In genomic region chr11:88558731-88559130, GRCm38 (mm10) we compare ENCODE assay signal across 10 mouse cellular contexts.
DNase-seq lines count a peak whose midpoint lies in the region; ATAC-seq and TF ChIP-seq lines count a peak whose summit lies in the region.
"Had no signal": no experiment of that assay in that cellular context is flagged by ENCODE, and none has a peak within 500 bp of the region (broad histone marks: within the 10 kb centered on the region; RNA-seq: fewer than 3 reads in every experiment).

No protein-coding gene starts in this region.

- 44% methylated on average over 4 of the region's 4 CpGs for WGBS in heart, adult 2 months
- 72% methylated on average over 4 of the region's 4 CpGs for WGBS in liver, postnatal 0 days (ENCODE audit: insufficient replicate concordance)
- 78% methylated on average over 4 of the region's 4 CpGs for WGBS in liver, embryonic 12.5 days (ENCODE audit: insufficient replicate concordance)
- WGBS in embryonic facial prominence, embryonic 10.5 days, result 80% methylated on average over 4 of the region's 4 CpGs
- 90% methylated on average over 4 of the region's 4 CpGs for WGBS in midbrain, embryonic 14.5 days

- ATAC-seq in liver, postnatal 0 days, result no peak
- ATAC-seq in liver, embryonic 12.5 days, result no peak
- no peak for ATAC-seq in midbrain, embryonic 14.5 days (ENCODE audit: low FRiP score, low TSS enrichment)

- no peaks in the 10 kb centered on the region for H3K27me3 ChIP-seq in heart, adult 2 months (ENCODE audit: control insufficient read depth, insufficient read depth, low read length)
- H3K27me3 ChIP-seq in liver, postnatal 0 days (ENCODE audit: insufficient read depth, low read length), result no peaks in the 10 kb centered on the region
- H3K27me3 ChIP-seq in liver, embryonic 12.5 days (replicated peaks), result no peaks in the 10 kb centered on the region
- H3K27me3 ChIP-seq in embryonic facial prominence, embryonic 10.5 days (replicated peaks; ENCODE audit: low read depth, poor library complexity, severe bottlenecking), result no peaks in the 10 kb centered on the region
- H3K27me3 ChIP-seq in midbrain, embryonic 14.5 days (ENCODE audit: control insufficient read depth, insufficient read depth, low read length), result no peaks in the 10 kb centered on the region

- H3K27ac ChIP-seq in heart, adult 2 months, result peak overlapping the region; percentile 45
- H3K27ac ChIP-seq in liver, postnatal 0 days (ENCODE audit: low read depth), result peak overlapping the region; percentile 64
- no peak overlapping the region for H3K27ac ChIP-seq in liver, embryonic 12.5 days
- peak overlapping the region; percentile 60 for H3K27ac ChIP-seq in embryonic facial prominence, embryonic 10.5 days (replicated peaks)
- 0 out of 2 replicates have a peak overlapping the region, but pooled peaks have one; percentile 16 for H3K27ac ChIP-seq in midbrain, embryonic 14.5 days (replicated peaks; ENCODE audit: low read depth, low read length)
- H3K27ac ChIP-seq: limb, embryonic 12.5 days had no signal

- 0 out of 2 replicates have a peak, but pooled peaks cover 1% of the 10 kb centered on the region for H3K79me2 ChIP-seq in heart, adult 2 months (replicated peaks; ENCODE audit: control insufficient read depth, insufficient read depth, low read length)

- peaks cover 35% of the 10 kb centered on the region for H3K4me1 ChIP-seq in heart, adult 2 months (ENCODE audit: control insufficient read depth, insufficient read depth, low read length)
- H3K4me1 ChIP-seq in liver, postnatal 0 days (ENCODE audit: insufficient read depth), result peaks cover 57% of the 10 kb centered on the region
- peaks cover 75% of the 10 kb centered on the region for H3K4me1 ChIP-seq in liver, embryonic 12.5 days
- peaks cover 88% of the 10 kb centered on the region for H3K4me1 ChIP-seq in embryonic facial prominence, embryonic 10.5 days
- H3K4me1 ChIP-seq in midbrain, embryonic 14.5 days (ENCODE audit: control insufficient read depth, insufficient read depth, low read length), result peaks cover 61% of the 10 kb centered on the region

- no peak for TF ChIP-seq EP300 in heart, adult 2 months (IDR thresholded peaks at IDR 0.05; ENCODE audit: insufficient read depth, low read depth, low read length)
- no peak for TF ChIP-seq EP300 in liver, postnatal 0 days (IDR thresholded peaks at IDR 0.05; ENCODE audit: low read depth)

- no peak overlapping the region for H3K4me3 ChIP-seq in heart, adult 2 months
- no peak overlapping the region for H3K4me3 ChIP-seq in liver, postnatal 0 days (ENCODE audit: low read depth, low read length)
- H3K4me3 ChIP-seq in liver, embryonic 12.5 days, result no peak overlapping the region
- H3K4me3 ChIP-seq in embryonic facial prominence, embryonic 10.5 days, result no peak overlapping the region
- no peak overlapping the region for H3K4me3 ChIP-seq in midbrain, embryonic 14.5 days (replicated peaks; ENCODE audit: low read depth, low read length)
- H3K4me3 ChIP-seq: limb, embryonic 12.5 days had no signal

- peaks cover 10% of the 10 kb centered on the region for H3K36me3 ChIP-seq in heart, adult 2 months (ENCODE audit: control insufficient read depth, insufficient read depth, low read length)
- H3K36me3 ChIP-seq in liver, postnatal 0 days (replicated peaks; ENCODE audit: insufficient read depth, low read length), result no peaks in the 10 kb centered on the region
- no peaks in the 10 kb centered on the region for H3K36me3 ChIP-seq in liver, embryonic 12.5 days
- H3K36me3 ChIP-seq in embryonic facial prominence, embryonic 10.5 days (replicated peaks), result peaks cover 14% of the 10 kb centered on the region
- no peaks in the 10 kb centered on the region for H3K36me3 ChIP-seq in midbrain, embryonic 14.5 days (ENCODE audit: control insufficient read depth, insufficient read depth, low read length)
- H3K36me3 ChIP-seq: limb, embryonic 12.5 days had no signal

- intact Hi-C loops in heart, adult 2 months (cut with DNase I), result loop anchor here (5.0 kb wide), 2 partner anchors 64 to 159 kb away; partner anchors contain the start of gene Msi2
- intact Hi-C loops in heart, postnatal 36 days (cut with DNase I), result loop anchor here (5.0 kb wide), 2 partner anchors 39 to 59 kb away; no protein-coding TSS in a partner anchor

- no peak for DNase-seq in heart, adult 2 months
- no peak for DNase-seq in heart, postnatal 36 days
- no peak for DNase-seq in liver, postnatal 0 days
- no peak for DNase-seq in embryonic facial prominence, embryonic 10.5 days (ENCODE audit: low spot score)
- DNase-seq in midbrain, embryonic 14.5 days, result no peak
- no peak for DNase-seq in right cerebral cortex, postnatal 14 days
- DNase-seq in cerebellum, adult 8-10 months, result no peak
- DNase-seq: cerebellum, adult 18-20 months had no signal

- no peak for TF ChIP-seq POLR2A in heart, adult 2 months (IDR thresholded peaks at IDR 0.05; ENCODE audit: insufficient read depth, low read depth, low read length)

- H3K4me2 ChIP-seq in liver, postnatal 0 days (ENCODE audit: low read depth, low read length), result no peak overlapping the region
- H3K4me2 ChIP-seq in liver, embryonic 12.5 days, result no peak overlapping the region
- no peak overlapping the region for H3K4me2 ChIP-seq in midbrain, embryonic 14.5 days (ENCODE audit: low read length)
- H3K4me2 ChIP-seq: limb, embryonic 12.5 days had no signal

- TF ChIP-seq CTCF in heart, adult 2 months (IDR thresholded peaks at IDR 0.05), result no peak
- no peak for TF ChIP-seq CTCF in liver, postnatal 0 days (IDR thresholded peaks at IDR 0.05; ENCODE audit: low read depth)

- H3K9me3 ChIP-seq in liver, postnatal 0 days (ENCODE audit: low read length), result no peaks in the 10 kb centered on the region
- no peaks in the 10 kb centered on the region for H3K9me3 ChIP-seq in liver, embryonic 12.5 days (replicated peaks)
- H3K9me3 ChIP-seq in embryonic facial prominence, embryonic 10.5 days, result no peaks in the 10 kb centered on the region
- H3K9me3 ChIP-seq in midbrain, embryonic 14.5 days (ENCODE audit: control insufficient read depth, low read length), result no peaks in the 10 kb centered on the region
- H3K9me3 ChIP-seq: limb, embryonic 12.5 days had no signal

- no peak overlapping the region for H3K9ac ChIP-seq in heart, adult 2 months (ENCODE audit: low read depth, low read length)
- H3K9ac ChIP-seq in liver, postnatal 0 days (replicated peaks), result no peak overlapping the region
- H3K9ac ChIP-seq in liver, embryonic 12.5 days, result no peak overlapping the region
- H3K9ac ChIP-seq in midbrain, embryonic 14.5 days (replicated peaks; ENCODE audit: low read length), result no peak overlapping the region
- H3K9ac ChIP-seq: limb, embryonic 12.5 days had no signal
